Mouse (Mus musculus): ENCODE measurements at regions not wholly inside any gene's neighbourhood (a gene's known extent, or its start where the extent isn't known, plus 50 kb on each side); places are given as distances from the start of the nearest gene placed in this dataset.

DNA sequence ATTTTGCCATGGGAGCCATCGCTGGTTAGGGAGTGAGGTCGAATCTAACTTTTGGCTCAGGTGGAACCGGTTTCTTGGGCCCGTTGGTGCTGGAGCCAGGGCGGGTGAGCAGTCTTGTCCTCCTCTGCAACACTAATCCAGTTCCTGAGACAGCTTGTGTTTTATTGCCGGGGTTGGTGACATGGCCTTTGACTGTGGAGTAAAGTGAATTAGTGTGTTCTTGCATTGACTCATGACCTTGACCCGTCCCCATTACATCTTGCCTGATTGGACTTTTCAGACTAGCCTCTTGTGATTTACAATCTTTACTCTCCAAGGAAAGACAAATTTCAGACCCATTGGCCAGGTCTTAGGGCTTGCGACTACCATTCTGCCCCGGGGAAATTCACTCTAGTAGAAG is 278.8 kb downstream of the Fam173b start:
- H3K27ac ChIP-seq (ENCODE audit: insufficient read depth, low read length), result no peak overlapping the region
- TF ChIP-seq CTCF (IDR thresholded peaks at IDR 0.05; ENCODE audit: extremely low read depth, insufficient read depth, insufficient read length, insufficient replicate concordance) (no peak), POLR2A (IDR thresholded peaks at IDR 0.05; ENCODE audit: low read depth, low read length) (no peak)
- no peaks in the 10 kb centered on the region for H3K36me3 ChIP-seq (ENCODE audit: control insufficient read depth, insufficient read depth, low read length)
- WGBS, result 90% methylated on average over 9 of the region's 9 CpGs
- DNase-seq (ENCODE audit: low read depth in 1 of 2, low spot score in 2 of 2), result no peak
- no peaks in the 10 kb centered on the region for H3K27me3 ChIP-seq (ENCODE audit: control insufficient read depth, insufficient read depth, low read length)
- H3K4me1 ChIP-seq (ENCODE audit: control insufficient read depth, insufficient read depth, insufficient read length), result no peaks in the 10 kb centered on the region
- no peak overlapping the region for H3K4me3 ChIP-seq (ENCODE audit: extremely low read depth, insufficient read depth, insufficient read length)

- TF ChIP-seq CTCF (IDR thresholded peaks at IDR 0.05; ENCODE audit: extremely low read depth, insufficient read depth, insufficient read length, insufficient replicate concordance) (no peak), POLR2A (IDR thresholded peaks at IDR 0.05; ENCODE audit: low read depth, low read length) (no peak)
- Histone ChIP-seq H3K36me3 (ENCODE audit: control insufficient read depth, insufficient read depth, low read length) (no peaks in the 10 kb centered on the region), H3K27ac (ENCODE audit: insufficient read depth, low read length) (no peak overlapping the region), H3K4me3 (ENCODE audit: extremely low read depth, insufficient read depth, insufficient read length) (no peak overlapping the region), H3K27me3 (ENCODE audit: control insufficient read depth, insufficient read depth, low read length) (no peaks in the 10 kb centered on the region), H3K4me1 (ENCODE audit: control insufficient read depth, insufficient read depth, insufficient read length) (no peaks in the 10 kb centered on the region)
- no peak for DNase-seq (ENCODE audit: low read depth in 1 of 2, low spot score in 2 of 2)
- 84% methylated on average over 5 of the region's 5 CpGs for WGBS
These were observed 280.7 kb downstream of the Fam173b start for GRCm38 (mm10) chr15:31882331-31882730.

- H3K27me3 ChIP-seq (ENCODE audit: control insufficient read depth, insufficient read depth, low read length), result no peaks in the 10 kb centered on the region
- H3K4me3 ChIP-seq (ENCODE audit: extremely low read depth, insufficient read depth, insufficient read length), result no peak overlapping the region
- no peak for TF ChIP-seq CTCF (IDR thresholded peaks at IDR 0.05; ENCODE audit: extremely low read depth, insufficient read depth, insufficient read length, insufficient replicate concordance)
- TF ChIP-seq POLR2A (IDR thresholded peaks at IDR 0.05; ENCODE audit: low read depth, low read length), result no peak
- H3K4me1 ChIP-seq (ENCODE audit: control insufficient read depth, insufficient read depth, insufficient read length), result no peaks in the 10 kb centered on the region
- 89% methylated on average over 9 of the region's 9 CpGs for WGBS
- H3K36me3 ChIP-seq (ENCODE audit: control insufficient read depth, insufficient read depth, low read length), result no peaks in the 10 kb centered on the region
- DNase-seq (ENCODE audit: low read depth in 1 of 2, low spot score in 2 of 2), result no peak
- H3K27ac ChIP-seq (ENCODE audit: insufficient read depth, low read length), result no peak overlapping the region
These were observed 281.9 kb downstream of the Fam173b start for GRCm38 (mm10) chr15:31883516-31883915.

GRCm38 (mm10) chr15:31898904-31899650 is 278.0 kb upstream of the Tas2r119 start:
- Histone ChIP-seq H3K4me1 (ENCODE audit: control insufficient read depth, insufficient read depth, insufficient read length) (no peaks in the 10 kb centered on the region), H3K36me3 (ENCODE audit: control insufficient read depth, insufficient read depth, low read length) (no peaks in the 10 kb centered on the region), H3K4me3 (ENCODE audit: extremely low read depth, insufficient read depth, insufficient read length) (no peak overlapping the region), H3K27me3 (ENCODE audit: control insufficient read depth, insufficient read depth, low read length) (no peaks in the 10 kb centered on the region), H3K27ac (ENCODE audit: insufficient read depth, low read length) (no peak overlapping the region)
- no peak for DNase-seq (ENCODE audit: low read depth in 1 of 2, low spot score in 2 of 2)
- no peak for TF ChIP-seq POLR2A (IDR thresholded peaks at IDR 0.05; ENCODE audit: low read depth, low read length)
- TF ChIP-seq CTCF (IDR thresholded peaks at IDR 0.05; ENCODE audit: extremely low read depth, insufficient read depth, insufficient read length, insufficient replicate concordance), result no peak
- 87% methylated on average over 13 of the region's 13 CpGs for WGBS

GRCm38 (mm10) chr15:31900325-31900724 is 276.8 kb upstream of the Tas2r119 start:
- no peak for TF ChIP-seq POLR2A (IDR thresholded peaks at IDR 0.05; ENCODE audit: low read depth, low read length)
- no peak for TF ChIP-seq CTCF (IDR thresholded peaks at IDR 0.05; ENCODE audit: extremely low read depth, insufficient read depth, insufficient read length, insufficient replicate concordance)
- no peak overlapping the region for H3K27ac ChIP-seq (ENCODE audit: insufficient read depth, low read length)
- H3K4me1 ChIP-seq (ENCODE audit: control insufficient read depth, insufficient read depth, insufficient read length), result no peaks in the 10 kb centered on the region
- H3K27me3 ChIP-seq (ENCODE audit: control insufficient read depth, insufficient read depth, low read length), result no peaks in the 10 kb centered on the region
- 80% methylated on average over 4 of the region's 4 CpGs for WGBS
- H3K36me3 ChIP-seq (ENCODE audit: control insufficient read depth, insufficient read depth, low read length), result no peaks in the 10 kb centered on the region
- no peak for DNase-seq (ENCODE audit: low read depth in 1 of 2, low spot score in 2 of 2)
- H3K4me3 ChIP-seq (ENCODE audit: extremely low read depth, insufficient read depth, insufficient read length), result no peak overlapping the region

DNA sequence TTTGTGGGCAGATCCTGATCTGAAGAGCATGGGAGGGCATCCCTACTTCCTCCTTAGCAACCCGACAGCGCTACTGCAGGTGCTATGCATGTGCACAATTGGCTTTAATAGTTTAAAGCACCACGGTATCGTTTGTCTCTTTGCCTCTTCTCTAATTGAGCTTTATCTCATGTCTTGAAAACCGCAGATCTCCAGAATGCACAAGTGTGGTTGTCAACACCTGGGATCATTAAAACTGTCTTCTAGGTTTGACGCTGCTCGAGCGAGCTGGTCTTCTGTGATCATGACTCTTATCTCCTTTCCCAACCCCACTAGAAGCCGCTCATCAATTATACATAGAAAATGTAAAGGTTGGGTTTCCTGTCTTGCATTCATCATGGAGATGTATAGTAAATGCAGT is 268.7 kb upstream of the Tas2r119 start:
- TF ChIP-seq CTCF (IDR thresholded peaks at IDR 0.05; ENCODE audit: extremely low read depth, insufficient read depth, insufficient read length, insufficient replicate concordance), result no peak
- TF ChIP-seq POLR2A (IDR thresholded peaks at IDR 0.05; ENCODE audit: low read depth, low read length), result no peak
- WGBS, result 92% methylated on average over 9 of the region's 9 CpGs
- no peaks in the 10 kb centered on the region for H3K36me3 ChIP-seq (ENCODE audit: control insufficient read depth, insufficient read depth, low read length)
- DNase-seq (ENCODE audit: low read depth in 1 of 2, low spot score in 2 of 2), result no peak
- H3K27me3 ChIP-seq (ENCODE audit: control insufficient read depth, insufficient read depth, low read length), result no peaks in the 10 kb centered on the region
- no peak overlapping the region for H3K4me3 ChIP-seq (ENCODE audit: extremely low read depth, insufficient read depth, insufficient read length)
- H3K4me1 ChIP-seq (ENCODE audit: control insufficient read depth, insufficient read depth, insufficient read length), result no peaks in the 10 kb centered on the region
- H3K27ac ChIP-seq (ENCODE audit: insufficient read depth, low read length), result no peak overlapping the region

DNA sequence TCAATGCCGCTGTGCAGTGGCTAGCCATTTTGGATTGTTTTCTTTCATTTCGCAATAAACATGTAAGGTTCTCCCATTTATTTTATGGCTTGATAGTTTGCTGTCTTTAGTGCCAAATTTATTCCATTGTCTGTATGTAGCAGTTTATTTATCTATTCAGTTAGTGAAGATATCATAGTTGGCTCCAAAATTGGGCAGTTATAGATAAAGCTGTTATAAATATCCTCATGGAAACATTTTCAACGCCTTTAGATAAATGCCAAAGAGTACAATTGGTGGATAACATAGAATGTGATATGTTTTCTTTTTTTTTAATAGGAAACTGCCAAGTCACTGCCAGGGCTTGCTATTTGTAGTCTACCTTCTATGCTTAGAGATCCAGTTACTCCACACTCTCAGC is 265.1 kb upstream of the Tas2r119 start:
- Histone ChIP-seq H3K4me3 (ENCODE audit: extremely low read depth, insufficient read depth, insufficient read length) (no peak overlapping the region), H3K27me3 (ENCODE audit: control insufficient read depth, insufficient read depth, low read length) (no peaks in the 10 kb centered on the region), H3K4me1 (ENCODE audit: control insufficient read depth, insufficient read depth, insufficient read length) (no peaks in the 10 kb centered on the region), H3K27ac (ENCODE audit: insufficient read depth, low read length) (no peak overlapping the region), H3K36me3 (ENCODE audit: control insufficient read depth, insufficient read depth, low read length) (no peaks in the 10 kb centered on the region)
- TF ChIP-seq POLR2A (IDR thresholded peaks at IDR 0.05; ENCODE audit: low read depth, low read length), result no peak
- TF ChIP-seq CTCF (IDR thresholded peaks at IDR 0.05; ENCODE audit: extremely low read depth, insufficient read depth, insufficient read length, insufficient replicate concordance), result no peak
- DNase-seq (ENCODE audit: low read depth in 1 of 2, low spot score in 2 of 2), result no peak
- 89% methylated on average over 3 of the region's 3 CpGs for WGBS
